Mouse (Mus musculus): ENCODE measurements around the gene Tlk2.

DNA sequence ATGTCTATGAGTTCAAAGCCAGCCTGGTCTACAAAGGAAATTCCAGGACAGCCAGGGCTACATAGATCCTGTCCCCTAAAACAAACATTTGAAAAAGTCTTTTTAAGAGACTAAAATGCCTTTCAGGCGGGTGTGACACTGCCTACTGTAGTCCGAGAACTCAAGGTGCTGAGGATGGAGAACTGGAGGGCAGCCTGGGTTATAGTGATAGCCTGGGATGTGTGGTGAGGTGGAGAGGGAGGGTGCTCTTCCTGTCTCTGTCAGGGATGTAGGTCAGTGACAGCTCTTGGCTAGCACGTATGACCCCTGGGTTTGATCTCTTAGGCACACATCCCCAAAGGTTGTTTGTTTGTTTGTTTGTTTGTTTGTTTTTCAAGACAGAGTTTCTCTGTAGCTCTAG lies 34.5 kb upstream of the Tlk2 start:
- TF ChIP-seq MYOG (IDR thresholded peaks at IDR 0.05; ENCODE audit: control insufficient read depth, extremely low read depth, insufficient read length) (no peak), CTCF (IDR thresholded peaks at IDR 0.05; ENCODE audit: control insufficient read depth, insufficient read depth, insufficient read length) (no peak), CEBPB (IDR thresholded peaks at IDR 0.05; ENCODE audit: low read depth) (no peak), MAX (IDR thresholded peaks at IDR 0.05) (no peak), USF1 (IDR thresholded peaks at IDR 0.05; ENCODE audit: low read depth) (no peak), FOSL1 (IDR thresholded peaks at IDR 0.05; ENCODE audit: insufficient read depth, low read length, poor library complexity, severe bottlenecking) (no peak)
